13 mouse cellular contexts compared by ENCODE assay signal in the genomic region with DNA sequence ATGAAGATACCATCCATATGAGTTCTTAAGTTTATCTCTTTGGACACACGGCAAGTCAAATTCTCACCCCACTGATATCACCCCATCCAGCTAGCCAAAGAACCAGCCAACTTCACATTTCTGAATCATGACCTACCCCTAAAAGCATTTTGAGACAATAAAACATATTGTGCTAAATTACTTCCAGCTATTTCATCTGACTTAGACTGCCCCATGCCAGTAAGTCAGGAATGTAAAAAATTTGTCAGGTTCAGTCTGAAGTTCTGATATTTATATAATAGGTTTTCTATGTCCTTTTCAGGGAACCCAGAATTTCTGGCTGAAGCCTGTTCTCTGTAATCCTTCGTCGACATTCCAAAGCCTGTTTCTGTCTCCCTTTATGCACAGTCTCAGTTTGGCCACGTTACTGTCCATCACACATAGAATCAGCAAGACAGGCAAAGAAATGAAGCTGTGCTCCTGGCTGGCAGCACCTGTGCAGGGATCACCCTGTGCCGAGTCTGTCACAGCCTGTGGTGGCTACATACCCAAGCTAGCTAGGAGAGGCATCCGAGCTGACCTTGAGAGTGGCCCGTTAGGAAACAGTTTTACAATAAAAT.
DNase-seq lines count a peak whose midpoint lies in the region; ATAC-seq and TF ChIP-seq lines count a peak whose summit lies in the region.
"Had no signal": no experiment of that assay in that cellular context is flagged by ENCODE, and none has a peak within 500 bp of the region (broad histone marks: within the 10 kb centered on the region; RNA-seq: fewer than 3 reads in every experiment).

No protein-coding gene starts in this region.

- DNase-seq in gastrocnemius, adult 2 months = no peak
- DNase-seq in gastrocnemius, postnatal 4 days (ENCODE audit: low spot score in 2 of 2) = no peak
- no peak for DNase-seq in liver, adult 2 months (ENCODE audit: extremely low read depth, low read depth, low spot score)
- DNase-seq in liver, embryonic 11.5 days (ENCODE audit: low spot score) = no peak
- DNase-seq in testis, postnatal 10 days (ENCODE audit: low spot score) = no peak
- DNase-seq in embryo, embryonic 11 days = no peak
- no peak for DNase-seq in right cerebral cortex, postnatal 14 days
- DNase-seq: cerebellum, postnatal 25 days; gastrocnemius, postnatal 10 days; thymus, adult 18-20 months had no signal

- TF ChIP-seq CTCF in gastrocnemius, adult 2 months (IDR thresholded peaks at IDR 0.05) = no peak
- no peak for TF ChIP-seq CTCF in liver, adult 2 months (IDR thresholded peaks at IDR 0.05; ENCODE audit: low read depth, low read length)
- no peak for TF ChIP-seq CTCF in testis, adult 2 months (IDR thresholded peaks at IDR 0.05; ENCODE audit: control insufficient read depth, insufficient read depth, insufficient replicate concordance, low read depth, low read length)

- H3K4me2 ChIP-seq in liver, embryonic 11.5 days = no peak overlapping the region
- H3K4me2 ChIP-seq: heart, embryonic 12.5 days had no signal

- TF ChIP-seq POLR2A in liver, adult 2 months (IDR thresholded peaks at IDR 0.05; ENCODE audit: extremely low read depth, insufficient read depth, low read length) = no peak
- no peak for TF ChIP-seq POLR2A in testis, adult 2 months (IDR thresholded peaks at IDR 0.05; ENCODE audit: control insufficient read depth, low read depth, low read length)

- H3K4me1 ChIP-seq in liver, adult 2 months (ENCODE audit: control insufficient read depth, insufficient read depth, low read length) = peaks cover 10% of the 10 kb centered on the region
- 0 out of 2 replicates have a peak, but pooled peaks cover 5% of the 10 kb centered on the region for H3K4me1 ChIP-seq in liver, embryonic 11.5 days (replicated peaks; ENCODE audit: control insufficient read depth, insufficient read depth, low read length)
- H3K4me1 ChIP-seq in testis, adult 2 months (ENCODE audit: control insufficient read depth, insufficient read depth, low read length) = no peaks in the 10 kb centered on the region

- no peaks in the 10 kb centered on the region for H3K27me3 ChIP-seq in liver, adult 2 months (ENCODE audit: control insufficient read depth, insufficient read depth, low read length)
- no peaks in the 10 kb centered on the region for H3K27me3 ChIP-seq in liver, embryonic 11.5 days (replicated peaks; ENCODE audit: control insufficient read depth, insufficient read depth, low read length)
- no peaks in the 10 kb centered on the region for H3K27me3 ChIP-seq in testis, adult 2 months (ENCODE audit: control insufficient read depth, insufficient read depth, low read length)
- H3K27me3 ChIP-seq: heart, embryonic 12.5 days had no signal

- WGBS in liver, adult 2 months = 63% methylated on average over 7 of the region's 7 CpGs
- 74% methylated on average over 7 of the region's 7 CpGs for WGBS in liver, embryonic 11.5 days

- H3K79me2 ChIP-seq in liver, adult 2 months (ENCODE audit: control insufficient read depth, insufficient read depth, low read length) = peaks cover 5% of the 10 kb centered on the region; the same call in 1 of the 2 replicates

- H3K9ac ChIP-seq in liver, adult 2 months (ENCODE audit: low read depth, low read length) = no peak overlapping the region
- H3K9ac ChIP-seq in liver, embryonic 11.5 days (ENCODE audit: low read depth, low read length) = no peak overlapping the region
- H3K9ac ChIP-seq: heart, embryonic 12.5 days had no signal

- H3K9me3 ChIP-seq in liver, embryonic 11.5 days (ENCODE audit: control insufficient read depth, low read length) = no peaks in the 10 kb centered on the region
- H3K9me3 ChIP-seq: heart, embryonic 12.5 days had no signal

- no peak overlapping the region for H3K4me3 ChIP-seq in gastrocnemius, adult 2 months
- H3K4me3 ChIP-seq in liver, adult 2 months (ENCODE audit: insufficient read depth, low read depth, low read length) = no peak overlapping the region
- no peak overlapping the region for H3K4me3 ChIP-seq in liver, embryonic 11.5 days (ENCODE audit: low read depth, low read length)
- no peak overlapping the region for H3K4me3 ChIP-seq in testis, adult 2 months (ENCODE audit: control insufficient read depth, low read depth, low read length)
- H3K4me3 ChIP-seq: heart, embryonic 12.5 days had no signal

- intact Hi-C loops in gastrocnemius, adult 2 months (cut with DNase I) = no loop called here

- 0 out of 2 replicates have a peak, but pooled peaks cover 2% of the 10 kb centered on the region for H3K36me3 ChIP-seq in liver, adult 2 months (ENCODE audit: control insufficient read depth, insufficient read depth, low read length)
- no peaks in the 10 kb centered on the region for H3K36me3 ChIP-seq in liver, embryonic 11.5 days (ENCODE audit: control insufficient read depth, insufficient read depth, low read length)
- H3K36me3 ChIP-seq in testis, adult 2 months (ENCODE audit: control insufficient read depth, insufficient read depth, low read length) = no peaks in the 10 kb centered on the region

- H3K27ac ChIP-seq in gastrocnemius, adult 2 months = peak overlapping the region; percentile 72
- H3K27ac ChIP-seq in liver, adult 2 months (replicated peaks; ENCODE audit: insufficient read depth, low read depth, low read length) = peak overlapping the region; percentile 29
- no peak overlapping the region for H3K27ac ChIP-seq in liver, embryonic 11.5 days (ENCODE audit: low read depth, low read length)
- H3K27ac ChIP-seq in testis, adult 2 months (ENCODE audit: control insufficient read depth, insufficient read depth, low read depth, low read length) = peak overlapping the region; percentile 45; the same call in 1 of the 2 replicates

- ATAC-seq in liver, embryonic 11.5 days (replicated peaks; ENCODE audit: low FRiP score) = no peak
- ATAC-seq: activated CD4-positive, CD25-positive, alpha-beta regulatory T cell, adult 4 months had no signal
